Mouse (Mus musculus) lung, postnatal 0 days (tissue): Measurements from ENCODE around the gene Selenof.

Experiments
- CTCF ChIP-seq: IDR thresholded peaks from 2 replicates; pipeline ENCODE4 v1.5.1; 2016; ENCODE audit warnings: antibody characterized with exemption, mild to moderate bottlenecking
- EP300 ChIP-seq: IDR thresholded peaks from 2 replicates; pipeline ENCODE4 v1.6.1; 2016; ENCODE audit warnings: antibody characterized with exemption, mild to moderate bottlenecking, control low read depth

DNA sequence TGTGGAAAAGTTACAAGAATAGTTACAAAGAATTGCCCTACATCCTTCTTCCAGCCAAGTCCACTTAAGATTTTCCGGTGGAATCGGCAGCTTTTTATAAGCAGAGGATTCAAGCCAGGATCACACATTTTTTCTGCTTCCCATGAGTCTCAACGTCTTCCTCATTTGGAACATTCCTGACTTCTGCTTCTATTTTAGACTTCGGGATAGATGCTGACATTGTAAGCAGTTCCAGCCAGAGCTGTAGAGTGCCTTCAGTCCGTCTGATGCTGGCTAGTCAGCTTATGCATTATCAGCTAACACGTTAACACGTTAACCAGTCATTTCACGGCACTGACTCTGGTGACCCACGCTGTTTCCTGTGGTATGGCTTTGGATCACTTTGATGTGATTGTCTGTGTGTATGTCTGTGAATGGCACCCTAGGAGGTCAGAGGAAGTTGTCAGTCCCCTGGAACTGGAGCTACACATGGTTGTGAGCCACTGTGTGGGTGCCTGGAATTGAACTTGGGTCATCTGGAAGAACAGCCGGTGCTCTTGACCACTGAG, 47.6 kb downstream of the Selenof start:
- TF ChIP-seq CTCF, result no peak
- TF ChIP-seq EP300, result no peak
